Mouse (Mus musculus) embryonic facial prominence, embryonic 10.5 days (tissue): ENCODE data around the gene E130114P18Rik. TPM values are rescaled to one million over a fixed set of nuclear protein-coding genes. Genes with fewer than 3 reads are reported as not detected.

Source experiments
- DNase-seq: peaks from one replicate; pipeline ENCODE4 v3.0.0-alpha.2; 2017; ENCODE audit warnings: low spot score
- H3K27ac ChIP-seq: fragments of 300-500 bp; sonication (generic); replicated peaks from 2 replicates; pipeline ENCODE4 v1.5.1; 2016; ENCODE audit warnings: mild to moderate bottlenecking
- H3K27me3 ChIP-seq: fragments of 300-500 bp; sonication (generic); replicated peaks from 2 replicates; pipeline ENCODE4 v1.6.1; 2016; ENCODE audit warnings: low read depth, mild to moderate bottlenecking; ENCODE audit not compliant: poor library complexity, severe bottlenecking
- H3K36me3 ChIP-seq: fragments of 300-500 bp; sonication (generic); replicated peaks from 2 replicates; pipeline ENCODE4 v1.6.1; 2016; ENCODE audit warnings: mild to moderate bottlenecking, moderate library complexity
- H3K4me1 ChIP-seq: fragments of 300-500 bp; sonication (generic); 2 replicates; pipeline ENCODE4 v1.6.1; 2016
- H3K4me3 ChIP-seq: fragments of 300-500 bp; sonication (generic); 2 replicates; pipeline ENCODE4 v1.5.1; 2016; ENCODE audit warnings: mild to moderate bottlenecking, moderate library complexity
- H3K9me3 ChIP-seq: fragments of 300-500 bp; sonication (generic); 2 replicates; pipeline ENCODE4 v1.6.1; 2016; ENCODE audit warnings: mild to moderate bottlenecking
- WGBS: fragments of 180-500 bp; shearing (Covaris S2); methylation state at CpG from one replicate; pipeline ENCODE4 v1.1.7; 2016; 5-methylcytosine and 5-hydroxymethylcytosine counted together
- polyA plus RNA-seq: library from polyadenylated mRNA; unstranded; fragments of >200 nt; fragmentation: Nextera tagmentation; extraction: Ambion mirVana; gene quantifications from 2 replicates; pipeline ENCODE4 v1.2.1, GENCODE M21; 2016

E130114P18Rik gene
- polyA plus RNA-seq, 1 experiment from 2014 or later, result 10.9 TPM

GRCm38 (mm10) chr4:97814515-97814914 is 36.6 kb upstream of the E130114P18Rik start:
- Histone ChIP-seq H3K4me1 (peaks cover 9% of the 10 kb centered on the region; the same call in 1 of the 2 replicates), H3K36me3 (no peaks in the 10 kb centered on the region), H3K27ac (no peak overlapping the region), H3K4me3 (no peak overlapping the region), H3K9me3 (no peaks in the 10 kb centered on the region), H3K27me3 (no peaks in the 10 kb centered on the region)
- DNase-seq, result no peak
- WGBS, result 87% methylated on average over 7 of the region's 7 CpGs

DNA sequence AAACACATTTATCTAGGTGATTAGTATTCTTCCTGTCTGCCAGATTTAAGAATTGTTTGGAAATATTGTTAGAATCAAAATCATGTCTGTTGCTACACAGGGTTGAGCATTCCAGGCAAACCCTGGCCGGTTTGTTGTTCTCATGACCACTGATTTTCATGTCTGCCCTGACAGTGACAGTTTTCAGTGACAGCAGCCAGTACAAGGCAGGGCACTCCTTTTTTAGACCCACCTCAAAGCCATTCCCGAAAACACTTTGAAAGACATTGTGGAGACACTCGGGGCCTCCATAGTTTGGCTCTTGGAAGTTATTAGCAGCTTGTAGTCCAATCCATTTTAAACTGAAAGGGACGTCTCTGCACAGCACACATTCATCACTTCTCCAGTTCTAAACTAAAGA is 36.1 kb upstream of the E130114P18Rik start:
- H3K36me3 ChIP-seq, result no peaks in the 10 kb centered on the region
- H3K27ac ChIP-seq, result no peak overlapping the region
- DNase-seq, result no peak
- no peak overlapping the region for H3K4me3 ChIP-seq
- no peaks in the 10 kb centered on the region for H3K9me3 ChIP-seq
- H3K4me1 ChIP-seq, result peaks cover 8% of the 10 kb centered on the region; the same call in 1 of the 2 replicates
- no peaks in the 10 kb centered on the region for H3K27me3 ChIP-seq
- 90% methylated on average over 4 of the region's 4 CpGs for WGBS

DNA sequence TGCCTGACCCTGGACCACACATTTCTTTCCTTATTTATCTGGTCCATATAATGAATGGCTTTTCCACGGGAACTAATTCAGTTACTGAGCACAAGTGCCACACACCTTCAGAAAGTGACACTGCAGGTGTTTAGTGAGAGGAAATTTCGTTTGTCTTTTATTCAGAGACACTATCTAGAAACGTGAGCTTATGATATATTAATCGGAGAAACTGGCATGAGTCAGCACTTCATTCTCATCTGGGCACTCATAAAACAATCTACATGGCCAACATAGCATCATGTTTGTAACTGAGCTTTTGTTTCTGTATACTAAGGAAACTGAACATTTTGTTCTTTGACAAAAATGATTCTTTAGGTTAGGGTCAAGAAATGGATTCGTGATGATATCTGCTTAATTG is 35.2 kb upstream of the E130114P18Rik start:
- H3K4me3 ChIP-seq, result no peak overlapping the region
- DNase-seq, result no peak
- H3K27ac ChIP-seq, result no peak overlapping the region
- H3K36me3 ChIP-seq, result no peaks in the 10 kb centered on the region
- WGBS, result 85% methylated on average over 5 of the region's 5 CpGs
- H3K4me1 ChIP-seq, result peaks cover 3% of the 10 kb centered on the region; the same call in 1 of the 2 replicates
- H3K9me3 ChIP-seq, result no peaks in the 10 kb centered on the region
- H3K27me3 ChIP-seq, result no peaks in the 10 kb centered on the region

GRCm38 (mm10) chr4:97810348-97810939 is 32.6 kb upstream of the E130114P18Rik start:
- 89% methylated on average over 7 of the region's 7 CpGs for WGBS

GRCm38 (mm10) chr4:97809582-97810295 is 31.9 kb upstream of the E130114P18Rik start:
- Histone ChIP-seq H3K36me3 (no peaks in the 10 kb centered on the region), H3K4me3 (no peak overlapping the region), H3K27ac (no peak overlapping the region), H3K4me1 (no peaks in the 10 kb centered on the region), H3K9me3 (no peaks in the 10 kb centered on the region), H3K27me3 (no peaks in the 10 kb centered on the region)
- WGBS, result 71% methylated on average over 4 of the region's 4 CpGs
- no peak for DNase-seq

More at GRCm38 (mm10) chr4:97810348-97810939, 32.6 kb upstream of the E130114P18Rik start:
- no peak for DNase-seq
- Histone ChIP-seq H3K36me3 (no peaks in the 10 kb centered on the region), H3K4me1 (no peaks in the 10 kb centered on the region), H3K27ac (no peak overlapping the region), H3K4me3 (no peak overlapping the region), H3K9me3 (no peaks in the 10 kb centered on the region), H3K27me3 (no peaks in the 10 kb centered on the region)

GRCm38 (mm10) chr4:97808885-97809284 is 31.0 kb upstream of the E130114P18Rik start:
- Histone ChIP-seq H3K9me3 (no peaks in the 10 kb centered on the region), H3K36me3 (no peaks in the 10 kb centered on the region), H3K4me1 (no peaks in the 10 kb centered on the region), H3K27ac (no peak overlapping the region), H3K27me3 (no peaks in the 10 kb centered on the region), H3K4me3 (no peak overlapping the region)
- WGBS, result 88% methylated on average over 3 of the region's 3 CpGs
- DNase-seq, result no peak

DNA sequence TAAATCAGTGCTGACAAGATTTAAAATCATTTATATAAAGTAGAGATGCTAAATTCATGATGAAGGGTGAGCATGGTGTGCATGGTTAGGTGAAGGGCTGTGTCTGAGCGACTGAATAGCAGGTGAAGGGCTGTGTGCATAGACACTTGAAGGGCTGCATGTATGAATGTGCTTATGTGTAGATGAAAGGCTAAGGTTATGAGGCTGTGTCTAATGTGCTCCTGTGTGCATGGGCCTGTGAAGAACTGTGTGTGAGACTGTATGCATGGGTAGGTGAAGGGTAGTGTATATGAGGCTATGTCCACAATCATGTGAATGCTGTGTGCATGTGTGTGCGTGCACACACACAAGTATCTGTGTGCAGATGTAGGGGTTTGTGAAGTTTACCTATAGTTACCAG is 29.0 kb upstream of the E130114P18Rik start:
- H3K36me3 ChIP-seq, result peaks cover 10% of the 10 kb centered on the region
- H3K27me3 ChIP-seq, result no peaks in the 10 kb centered on the region
- peaks cover 6% of the 10 kb centered on the region; the same call in 1 of the 2 replicates for H3K9me3 ChIP-seq
- no peak overlapping the region for H3K27ac ChIP-seq
- no peaks in the 10 kb centered on the region for H3K4me1 ChIP-seq
- WGBS, result 93% methylated on average over 2 of the region's 2 CpGs
- DNase-seq, result no peak
- H3K4me3 ChIP-seq, result no peak overlapping the region

DNA sequence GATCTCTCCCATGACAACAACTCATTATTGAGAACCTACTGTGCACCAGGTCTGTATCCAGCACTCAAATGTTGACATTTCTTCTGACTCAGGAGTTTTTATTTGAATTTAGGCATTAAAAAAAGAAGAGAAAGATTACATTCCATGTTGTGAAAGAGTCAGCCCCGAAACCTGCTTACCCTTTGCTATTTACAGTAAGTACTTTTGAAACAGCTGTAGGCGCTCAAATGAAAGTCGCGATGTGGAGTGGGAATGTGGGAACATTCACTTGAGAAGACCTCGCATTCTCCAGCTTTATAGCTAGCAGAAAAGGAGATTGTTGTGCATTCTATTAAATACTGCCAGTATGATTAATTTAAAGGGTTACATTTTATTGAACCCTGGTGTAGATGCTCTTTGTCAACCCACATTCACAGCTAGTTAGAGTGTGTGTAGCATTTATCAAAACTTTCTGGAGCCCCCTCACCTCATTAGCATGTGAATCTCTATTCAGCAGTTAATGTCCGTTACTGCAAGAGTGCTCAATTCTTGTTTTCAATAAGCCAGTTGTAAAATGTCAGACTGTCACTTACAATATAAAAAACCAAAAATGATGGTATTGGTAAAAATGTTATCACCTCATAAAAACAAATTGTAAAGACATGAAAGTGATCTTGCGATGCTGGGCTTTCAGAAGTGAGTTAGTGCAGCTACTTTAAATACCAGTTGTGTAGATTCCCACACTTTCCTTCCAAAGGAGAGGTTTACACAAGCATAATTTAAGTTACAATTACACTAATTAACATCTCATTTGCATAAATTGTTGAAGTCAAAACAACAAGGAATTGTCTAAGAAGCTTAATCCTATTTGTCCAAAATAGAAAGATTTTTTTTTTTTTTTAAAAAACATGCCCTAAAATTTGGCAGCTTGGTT is 28.3 kb upstream of the E130114P18Rik start:
- Histone ChIP-seq H3K36me3 (peaks cover 16% of the 10 kb centered on the region), H3K9me3 (peaks cover 6% of the 10 kb centered on the region; the same call in 1 of the 2 replicates), H3K4me3 (no peak overlapping the region), H3K4me1 (no peaks in the 10 kb centered on the region), H3K27ac (no peak overlapping the region), H3K27me3 (no peaks in the 10 kb centered on the region)
- WGBS, result 82% methylated on average over 7 of the region's 7 CpGs
- DNase-seq, result no peak

- no peak for DNase-seq
- no peaks in the 10 kb centered on the region for H3K27me3 ChIP-seq
- WGBS, result 72% methylated on average over 2 of the region's 2 CpGs
- no peak overlapping the region for H3K27ac ChIP-seq
- no peak overlapping the region for H3K4me3 ChIP-seq
- H3K36me3 ChIP-seq, result peaks cover 16% of the 10 kb centered on the region
- H3K9me3 ChIP-seq, result peaks cover 6% of the 10 kb centered on the region; the same call in 1 of the 2 replicates
- H3K4me1 ChIP-seq, result no peaks in the 10 kb centered on the region
Measured at GRCm38 (mm10) chr4:97805255-97805654, 27.4 kb upstream of the E130114P18Rik start.

DNA sequence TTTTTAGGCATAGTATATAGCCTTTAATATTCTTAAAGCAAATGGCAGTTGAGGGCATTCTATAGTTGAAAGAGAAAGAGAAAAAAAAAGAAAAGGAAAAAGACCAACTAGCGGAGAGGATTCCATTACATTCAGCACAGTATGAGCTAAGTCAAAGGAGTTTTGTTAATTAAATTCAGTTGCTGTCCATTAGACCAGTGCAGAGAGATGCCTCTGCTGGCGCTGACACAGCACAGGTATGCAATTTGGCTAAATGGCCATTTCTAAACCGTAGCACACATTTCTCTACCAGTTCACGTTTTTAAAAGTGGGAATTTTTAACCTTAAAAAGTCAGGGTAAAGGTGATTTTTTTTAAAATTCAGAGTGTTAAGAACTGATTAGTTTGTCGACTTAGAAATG is 26.8 kb upstream of the E130114P18Rik start:
- H3K27me3 ChIP-seq, result no peaks in the 10 kb centered on the region
- WGBS, result 68% methylated on average over 5 of the region's 5 CpGs
- no peak for DNase-seq
- H3K4me3 ChIP-seq, result no peak overlapping the region
- peaks cover 6% of the 10 kb centered on the region; the same call in 1 of the 2 replicates for H3K9me3 ChIP-seq
- no peaks in the 10 kb centered on the region for H3K4me1 ChIP-seq
- peaks cover 16% of the 10 kb centered on the region for H3K36me3 ChIP-seq
- no peak overlapping the region for H3K27ac ChIP-seq

DNA sequence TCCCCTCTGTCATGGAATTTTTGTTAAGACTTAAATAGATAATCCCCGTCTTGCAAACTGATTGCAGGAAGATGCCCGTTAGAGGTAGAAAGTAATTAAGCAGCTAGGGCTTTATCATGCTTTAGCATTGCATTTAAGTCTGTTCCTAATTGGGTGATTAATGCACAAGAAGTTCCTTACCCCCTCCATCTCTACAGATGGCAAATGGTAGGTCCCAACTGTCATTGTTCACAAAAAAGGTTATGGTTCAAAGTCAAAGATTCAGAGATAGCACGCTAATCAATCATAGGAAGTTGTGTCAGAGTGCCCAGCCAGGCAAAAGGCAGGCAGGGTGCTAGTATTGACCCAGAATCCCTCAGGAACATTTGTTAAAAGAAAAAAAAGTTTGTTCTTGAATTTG is 25.9 kb upstream of the E130114P18Rik start:
- peaks cover 16% of the 10 kb centered on the region for H3K36me3 ChIP-seq
- 73% methylated on average over 3 of the region's 3 CpGs for WGBS

GRCm38 (mm10) chr4:97796505-97796904 is 18.6 kb upstream of the E130114P18Rik start:
- WGBS, result 82% methylated on average over 10 of the region's 10 CpGs
- Histone ChIP-seq H3K9me3 (no peaks in the 10 kb centered on the region), H3K27me3 (peaks cover 13% of the 10 kb centered on the region), H3K27ac (no peak overlapping the region), H3K4me3 (no peak overlapping the region), H3K36me3 (peaks cover 2% of the 10 kb centered on the region; the same call in 1 of the 2 replicates), H3K4me1 (peaks cover 6% of the 10 kb centered on the region)
- DNase-seq, result no peak

More for the DNA sequence above, 25.9 kb upstream of the E130114P18Rik start:
- no peak overlapping the region for H3K4me3 ChIP-seq
- DNase-seq, result no peak
- peaks cover 6% of the 10 kb centered on the region; the same call in 1 of the 2 replicates for H3K9me3 ChIP-seq
- H3K4me1 ChIP-seq, result no peaks in the 10 kb centered on the region
- H3K27me3 ChIP-seq, result no peaks in the 10 kb centered on the region
- H3K27ac ChIP-seq, result no peak overlapping the region
